Mouse (Mus musculus): Measurements from ENCODE around the gene Tssk3. TPM values are rescaled to one million over a fixed set of nuclear protein-coding genes. Genes with fewer than 3 reads are reported as not detected.
"Not testable (repeated sequence)": the region's sequence is repeated elsewhere in the genome, so short reads cannot be mapped to it uniquely, and the experiment has no call there.

Gene Tssk3
- total RNA-seq, 2 experiments from 2014 or later: 0.25 to 0.37 TPM

DNA sequence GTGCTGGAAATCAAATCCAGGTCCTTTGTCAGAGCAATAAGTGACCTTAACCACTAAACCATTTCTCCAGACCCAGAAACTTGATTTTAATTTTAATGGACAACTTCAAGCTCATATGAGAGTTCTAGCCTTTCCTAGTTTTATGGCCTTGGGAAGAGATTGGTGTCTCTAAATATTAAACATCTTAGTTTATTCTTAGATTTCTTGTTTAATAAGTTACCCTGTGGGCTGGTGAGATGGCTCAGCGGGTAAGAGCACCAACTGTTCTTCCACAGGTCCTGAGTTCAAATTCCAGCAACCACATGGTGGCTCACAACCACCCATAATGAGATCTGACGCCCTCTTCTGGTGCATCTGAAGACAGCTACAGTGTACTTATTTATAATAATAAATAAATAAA lies 33.5 kb downstream of the Tssk3 start:
- not testable (repeated sequence) for DNase-seq (ENCODE audit: low spot score in 2 of 2)
- intact Hi-C loops (cut with DNase I): loop anchor here (5.0 to 10.0 kb wide), 2 partner anchors 180 to 323 kb away; partner anchors contain the start of gene Fndc5

DNA sequence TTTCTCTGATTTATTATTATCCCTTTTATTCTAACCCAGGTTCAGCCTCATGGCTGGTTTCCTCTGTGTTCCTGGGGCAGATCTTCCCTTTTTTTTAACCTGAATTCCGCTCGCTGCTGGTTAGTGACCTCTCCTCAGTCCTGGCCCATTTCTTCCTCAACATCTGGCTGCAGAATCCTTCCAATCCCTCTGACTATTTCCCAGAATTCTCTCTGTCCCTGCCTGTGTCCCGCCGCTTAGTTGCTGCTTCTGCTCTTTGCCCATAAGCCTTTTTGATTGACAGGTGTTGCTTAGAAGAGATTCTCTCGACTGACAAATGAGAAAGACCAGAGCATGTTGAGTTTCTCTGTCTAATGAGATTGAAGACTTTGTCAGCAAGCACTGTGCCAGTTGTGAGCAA lies 34.7 kb downstream of the Tssk3 start:
- DNase-seq (ENCODE audit: low spot score in 2 of 2): no peak
- intact Hi-C loops (cut with DNase I): loop anchor here (5.0 to 10.0 kb wide), 2 partner anchors 179 to 321 kb away; partner anchors contain the start of gene Fndc5

DNA sequence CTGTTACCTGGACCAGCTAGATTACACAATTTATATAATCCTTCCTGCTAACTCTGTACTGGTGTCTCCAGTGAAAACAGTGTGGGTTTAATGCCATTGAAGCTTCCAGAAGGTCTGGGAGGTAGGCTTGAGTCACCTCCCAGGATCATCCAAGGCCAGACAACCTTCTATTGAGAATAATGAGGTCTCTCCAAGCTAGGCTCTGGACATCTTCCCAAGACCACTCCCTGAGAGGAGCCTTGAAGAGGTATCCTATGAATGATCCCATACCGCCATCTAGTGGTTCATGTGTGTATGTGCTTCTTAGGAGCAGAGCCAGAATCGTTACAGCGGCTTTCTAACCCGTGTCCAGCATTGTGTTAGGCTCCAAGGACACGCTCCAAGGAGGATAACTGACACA lies 35.6 kb downstream of the Tssk3 start:
- peak; percentile 80 to 86 for DNase-seq (ENCODE audit: low spot score in 2 of 2)
- intact Hi-C loops (cut with DNase I): loop anchor here (1.0 to 10.0 kb wide), 4 partner anchors 105 to 320 kb away; partner anchors contain the start of gene Fndc5

DNA sequence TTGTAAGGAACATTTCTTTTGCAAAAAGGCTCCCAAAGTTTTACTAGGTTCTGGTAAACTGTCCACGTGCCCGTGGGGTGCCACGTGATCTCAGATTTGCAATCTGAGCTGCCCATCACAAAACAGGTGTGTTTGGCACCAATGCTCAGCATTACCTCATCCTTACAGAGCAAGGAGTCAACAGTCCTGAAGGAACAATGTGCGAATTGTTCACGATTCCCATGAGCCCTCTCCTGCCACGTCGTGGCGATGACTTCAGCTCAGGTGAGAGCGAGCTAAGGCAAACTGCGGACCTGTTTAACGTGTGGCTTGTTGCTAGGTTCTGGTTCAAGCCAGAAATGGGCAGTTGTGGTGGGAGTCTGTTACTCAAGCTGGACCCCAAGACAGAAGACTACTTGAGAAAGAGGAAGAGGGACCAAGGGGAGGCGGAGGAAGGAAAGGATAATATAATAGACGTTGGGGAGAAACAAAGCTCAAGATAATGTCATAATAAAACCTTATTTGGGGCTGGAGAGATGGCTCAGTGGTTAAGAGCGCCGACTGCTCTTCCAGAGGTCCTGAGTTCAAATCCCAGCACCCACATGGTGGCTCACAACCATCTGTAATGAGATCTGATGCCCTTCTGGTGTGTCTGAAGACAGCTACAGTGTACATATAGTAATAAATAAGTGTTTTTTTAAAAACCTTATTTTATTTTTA lies 39.2 kb downstream of the Tssk3 start:
- DNase-seq (ENCODE audit: low spot score in 2 of 2): no peak
- intact Hi-C loops (cut with DNase I): loop anchor here (10.0 kb wide), 1 partner anchor 317 kb away; the partner anchor contains the start of gene Fndc5

DNA sequence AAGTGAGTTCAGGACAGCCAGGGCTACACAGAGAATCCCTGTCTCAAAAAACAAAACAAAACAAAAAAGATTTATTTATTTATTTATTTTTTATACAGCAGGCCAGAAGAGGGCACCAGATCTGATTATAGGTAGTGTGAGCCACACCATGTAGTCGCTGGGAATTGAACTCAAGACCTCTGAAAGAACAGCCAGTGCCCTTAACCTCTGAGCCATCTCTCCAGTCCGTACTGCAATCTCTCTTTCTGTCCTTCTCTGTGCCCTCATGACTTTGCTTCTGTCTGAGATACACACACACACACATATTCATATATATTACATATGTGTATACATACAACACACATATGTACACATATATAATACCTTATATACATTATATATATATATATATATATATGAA lies 40.0 kb downstream of the Tssk3 start:
- intact Hi-C loops (cut with DNase I): loop anchor here (10.0 kb wide), 1 partner anchor 316 kb away; the partner anchor contains the start of gene Fndc5
- no peak for DNase-seq (ENCODE audit: low spot score in 2 of 2)

DNA sequence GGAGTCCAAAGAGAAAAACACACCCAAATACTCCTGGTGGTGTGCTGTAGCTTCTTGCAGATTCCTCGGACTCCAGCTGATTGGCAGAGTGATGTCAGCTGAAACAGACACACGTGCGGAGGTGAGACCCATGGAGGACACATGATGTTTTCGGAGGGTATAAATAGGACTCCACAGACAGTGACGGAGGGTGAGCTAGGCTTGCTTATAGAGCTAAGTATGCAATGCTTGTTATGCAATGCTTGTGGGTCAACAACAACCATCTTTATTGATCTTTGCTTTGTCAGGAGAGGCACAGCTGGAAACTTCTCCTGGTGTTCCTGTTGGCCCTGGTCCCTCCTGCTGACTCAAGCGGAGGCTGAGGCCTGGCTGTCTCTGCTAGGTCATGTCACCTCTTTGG lies 42.1 kb downstream of the Tssk3 start:
- no peak for DNase-seq (ENCODE audit: low spot score in 2 of 2)
- intact Hi-C loops (cut with DNase I): no loop called here

DNA sequence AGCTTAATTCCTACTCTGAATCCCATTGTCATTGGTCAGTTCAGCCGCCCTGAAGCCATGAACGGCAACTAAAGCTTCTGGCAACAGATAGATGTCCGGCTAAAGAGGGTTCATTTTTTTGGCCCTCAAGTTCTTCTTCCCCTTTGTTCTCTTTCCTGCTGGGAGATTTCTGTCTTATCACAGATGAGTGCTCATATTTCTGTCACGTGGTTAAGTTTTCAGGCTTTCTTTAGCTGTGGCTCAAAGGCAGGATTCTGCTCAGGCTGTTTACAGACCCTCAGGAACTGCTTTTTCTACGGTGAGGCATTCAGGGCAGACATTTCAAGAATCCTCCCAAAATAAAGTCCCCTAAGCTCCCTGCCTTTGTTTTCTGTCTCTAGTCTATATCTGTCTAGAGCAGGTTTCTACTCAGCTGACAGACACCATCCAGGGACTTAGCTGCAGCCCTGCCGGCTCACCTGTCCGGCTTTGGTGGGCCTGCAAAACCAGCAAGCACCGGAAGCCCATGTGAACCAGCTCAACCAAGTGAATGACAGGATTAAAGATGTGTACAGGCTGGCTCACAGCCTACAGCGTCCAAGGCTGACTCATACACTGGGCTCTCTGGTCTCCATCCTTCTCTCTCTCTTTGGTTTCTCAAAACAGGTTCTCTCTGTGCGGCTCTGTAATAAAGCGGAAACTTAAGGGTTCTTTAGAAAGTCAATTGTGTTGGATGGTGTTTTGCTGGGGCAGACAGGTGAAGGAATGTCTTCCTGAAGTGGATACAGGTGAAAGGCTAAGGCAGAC lies 42.9 kb downstream of the Tssk3 start:
- intact Hi-C loops (cut with DNase I): no loop called here
- DNase-seq (ENCODE audit: low spot score in 2 of 2): no peak

DNA sequence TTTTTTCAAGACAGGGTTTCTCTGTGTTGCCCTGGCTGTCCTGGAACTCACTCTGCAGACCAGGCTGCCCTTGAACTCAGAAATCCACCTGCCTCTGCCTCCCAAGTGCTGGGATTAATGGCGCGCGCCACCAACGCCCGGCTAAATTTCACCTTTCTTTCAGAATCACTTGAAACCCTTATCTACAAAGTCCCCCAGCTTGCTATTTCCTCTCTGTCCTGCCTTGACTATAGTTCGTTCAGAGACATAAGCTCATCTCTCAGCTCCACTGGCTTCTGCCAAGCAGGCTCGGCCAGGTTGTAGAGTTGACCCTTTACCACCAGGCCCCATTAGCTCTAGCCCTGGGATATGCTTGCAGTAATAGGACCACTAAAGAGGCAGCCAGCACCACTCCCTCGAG lies 43.5 kb downstream of the Tssk3 start:
- DNase-seq (ENCODE audit: low spot score in 2 of 2): no peak
- intact Hi-C loops (cut with DNase I): no loop called here

DNA sequence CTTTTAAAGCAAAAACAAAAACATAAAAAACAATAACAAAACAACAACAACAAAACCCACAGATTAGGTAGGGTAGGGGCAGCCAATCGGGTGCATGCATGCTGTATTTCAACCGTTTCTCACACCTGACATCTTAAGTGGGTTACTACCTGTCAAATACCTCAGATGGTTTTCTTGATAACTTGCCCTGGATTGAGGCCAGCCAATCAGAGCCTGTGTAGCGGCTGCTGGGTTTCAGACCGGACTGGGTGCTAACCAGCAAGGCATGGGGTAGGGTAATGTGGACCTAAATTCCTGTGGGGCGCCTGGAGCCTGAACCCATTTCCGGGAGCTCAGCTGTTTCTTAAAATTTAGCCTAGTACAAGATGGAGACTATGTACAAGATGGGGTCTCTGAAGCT lies 49.7 kb downstream of the Tssk3 start:
- no peak for DNase-seq (ENCODE audit: low spot score in 2 of 2)
- intact Hi-C loops (cut with DNase I): loop anchor here (5.0 kb wide), 1 partner anchor 144 kb away; no protein-coding TSS in a partner anchor

DNA sequence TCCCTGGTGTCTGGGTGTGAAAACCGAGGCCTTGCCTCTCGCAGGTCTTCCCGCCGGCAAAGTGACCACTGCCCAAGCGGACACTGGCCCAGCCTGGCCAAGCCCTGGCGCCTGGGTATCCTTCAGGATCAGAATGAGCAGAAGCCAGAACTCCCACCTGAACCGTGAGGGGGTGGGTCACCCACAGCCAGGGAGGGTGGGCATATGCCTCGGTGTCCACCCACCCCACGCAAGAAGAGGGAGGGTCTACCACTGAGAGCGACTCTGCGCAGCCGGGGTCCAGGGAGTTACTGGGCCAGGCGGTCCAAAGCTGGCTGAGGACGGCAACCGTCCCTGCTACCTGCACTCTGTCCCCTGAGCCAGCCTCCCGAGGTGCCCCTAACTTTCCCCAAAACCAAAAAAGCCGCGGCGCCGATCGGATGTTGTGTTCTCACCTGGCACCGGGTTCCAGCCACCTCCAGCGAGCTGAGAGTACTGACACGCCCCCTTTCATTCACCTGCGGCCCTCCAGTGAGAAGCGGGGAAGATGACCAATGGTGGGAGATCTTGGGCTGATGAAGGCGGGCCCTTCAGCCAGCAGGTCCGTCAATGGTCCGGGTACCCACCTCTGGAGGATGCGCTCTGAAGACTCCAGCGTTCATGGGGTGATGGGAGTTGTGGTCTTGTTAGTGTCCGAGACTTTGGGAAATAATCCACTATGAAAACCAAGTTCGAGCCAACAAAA lies 50.3 kb downstream of the Tssk3 start, which contains the start of gene Zbtb8b:
TSS of gene Zbtb8b (minus strand) at position 514 of the 724 bp plus-strand sequence.
- DNase-seq (ENCODE audit: low spot score in 2 of 2): peak; percentile 85 to 95
- intact Hi-C loops (cut with DNase I): loop anchor here (5.0 kb wide), 1 partner anchor 143 kb away; no protein-coding TSS in a partner anchor

Other genes with a start within 250 kb of the Tssk3 start
- gene C77080, start 229.6 kb downstream of the Tssk3 start, total RNA-seq (2021): 10 to 100 TPM; 19.5 to 28.2 TPM
- gene Sync, start 203.4 kb downstream of the Tssk3 start, total RNA-seq (2021): 1 to 10 TPM; 1.4 to 1.6 TPM
- gene Rbbp4, start 155.7 kb downstream of the Tssk3 start, total RNA-seq (2021): 100 to 1,000 TPM; 121 to 127 TPM
- 10 to 100 TPM; 23.8 to 26.4 TPM for gene Zbtb8os, start 155.3 kb downstream of the Tssk3 start, total RNA-seq (2021)
- gene Zbtb8a, start 112.9 kb downstream of the Tssk3 start, total RNA-seq (2021): 1 to 10 TPM; 5.8 to 5.9 TPM
- gene Zbtb8b, start 50.2 kb downstream of the Tssk3 start, total RNA-seq (2021): 1 to 10 TPM; 4.5 to 4.6 TPM
- gene Bsdc1, start 29.4 kb downstream of the Tssk3 start, total RNA-seq (2021): 10 to 100 TPM; 51.7 to 58.8 TPM
- not detected for gene Fam229a, start 168 bp upstream of the Tssk3 start, total RNA-seq (2021)
- gene Marcksl1, start 22.6 kb upstream of the Tssk3 start, total RNA-seq (2021): 100 to 1,000 TPM; 196 to 227 TPM
- 10 to 100 TPM; 28.5 to 31.6 TPM for gene Hdac1, start 51.7 kb upstream of the Tssk3 start, total RNA-seq (2021)
- 1 to 10 TPM; 2.5 to 2.7 TPM for gene Lck, start 82.6 kb upstream of the Tssk3 start, total RNA-seq (2021)
- gene Fam167b, start 87.5 kb upstream of the Tssk3 start, total RNA-seq (2021): under 1 TPM in 1 of 2 experiments, not detected in 1; 0.50 TPM
- 100 to 1,000 TPM; 133 to 136 TPM for gene Eif3i, start 109.6 kb upstream of the Tssk3 start, total RNA-seq (2021)
- gene Tmem234, start 109.6 kb upstream of the Tssk3 start, total RNA-seq (2021): 10 to 100 TPM; 96.6 to 96.8 TPM
- gene Dcdc2b, start 123.2 kb upstream of the Tssk3 start, total RNA-seq (2021): 1 to 10 TPM; 4.3 to 4.7 TPM
- 10 to 100 TPM; 29.8 to 37.0 TPM for gene Iqcc, start 128.1 kb upstream of the Tssk3 start, total RNA-seq (2021)
- gene Ccdc28b, start 132.9 kb upstream of the Tssk3 start, total RNA-seq (2021): 10 to 100 TPM; 66.5 to 67.5 TPM
- 10 to 100 TPM; 41.2 to 43.4 TPM for gene Txlna, start 150.0 kb upstream of the Tssk3 start, total RNA-seq (2021)
- 100 to 1,000 TPM in 1 of 2 experiments, 10 to 100 TPM in 1; 86.5 to 106 TPM for gene Kpna6, start 181.7 kb upstream of the Tssk3 start, total RNA-seq (2021)
- 10 to 100 TPM; 13.0 to 13.4 TPM for gene Tmem39b, start 205.8 kb upstream of the Tssk3 start, total RNA-seq (2021)